Mouse (Mus musculus): Measurements from ENCODE around the gene Fbxl22.

Gene Fbxl22

GRCm38 (mm10) chr9:66506424-66506823 lies 8.0 kb downstream of the Fbxl22 start:
- no peak for DNase-seq

- DNase-seq, result no peak
These were observed 8.4 kb downstream of the Fbxl22 start for GRCm38 (mm10) chr9:66506011-66506410.

GRCm38 (mm10) chr9:66505141-66505917 lies 9.1 kb downstream of the Fbxl22 start:
- DNase-seq, result no peak

- no peak for DNase-seq
These were observed 9.9 kb downstream of the Fbxl22 start for GRCm38 (mm10) chr9:66504518-66504917.

- no peak for DNase-seq
These were observed 10.4 kb downstream of the Fbxl22 start for GRCm38 (mm10) chr9:66503879-66504411.

- DNase-seq, result no peak
These were observed 13.1 kb downstream of the Fbxl22 start for GRCm38 (mm10) chr9:66501248-66501647.

GRCm38 (mm10) chr9:66493992-66494391 lies 20.4 kb downstream of the Fbxl22 start:
- no peak for DNase-seq

GRCm38 (mm10) chr9:66492361-66492760 lies 22.0 kb downstream of the Fbxl22 start:
- no peak for DNase-seq

- DNase-seq, result no peak
These were observed 25.6 kb downstream of the Fbxl22 start for GRCm38 (mm10) chr9:66488786-66489185.

GRCm38 (mm10) chr9:66483429-66483828 lies 31.0 kb downstream of the Fbxl22 start:
- DNase-seq, result no peak

- no peak for DNase-seq
These were observed 36.6 kb downstream of the Fbxl22 start for GRCm38 (mm10) chr9:66477785-66478184.

- peak; percentile 55 for DNase-seq
These were observed 49.3 kb downstream of the Fbxl22 start for GRCm38 (mm10) chr9:66465087-66465486.

All from cerebellum, adult 9-10 months (tissue).